Mouse (Mus musculus) forebrain, embryonic 14.5 days (tissue): ENCODE results near the gene Plxna3. TPM values are rescaled to one million over a fixed set of nuclear protein-coding genes. Genes with fewer than 3 reads are reported as not detected.
"Not testable (repeated sequence)": the region's sequence is repeated elsewhere in the genome, so short reads cannot be mapped to it uniquely, and the experiment has no call there.

ENCODE experiments used
- ATAC-seq: fragments of 200-750 bp; cut with Nextera tagmentation; 2 replicates; pipeline ENCODE4 v1.8.0; 2017; ENCODE audit warnings: mild to moderate bottlenecking, moderate library complexity
- DNase-seq: peaks from one replicate; pipeline ENCODE4 v3.0.0-alpha.2; 2015; ENCODE audit warnings: low spot score
- H3K27ac ChIP-seq: fragments of 300-500 bp; sonication (generic); 2 replicates; pipeline ENCODE4 v1.5.1; 2014; ENCODE audit warnings: low read depth, mild to moderate bottlenecking, control low read depth, low read length, moderate library complexity
- H3K27me3 ChIP-seq: fragments of 300-500 bp; sonication (generic); replicated peaks from 2 replicates; pipeline ENCODE4 v1.6.1; 2014; ENCODE audit warnings: low read length, control low read depth, mixed read lengths; ENCODE audit not compliant: control insufficient read depth, insufficient read depth
- H3K36me3 ChIP-seq: fragments of 300-500 bp; sonication (generic); 2 replicates; pipeline ENCODE4 v1.6.1; 2014; ENCODE audit warnings: low read length, control low read depth; ENCODE audit not compliant: control insufficient read depth, insufficient read depth
- H3K4me1 ChIP-seq: fragments of 300-500 bp; sonication (generic); 2 replicates; pipeline ENCODE4 v1.6.1; 2014; ENCODE audit warnings: antibody characterized with exemption, low read length, control low read depth; ENCODE audit not compliant: control insufficient read depth, insufficient read depth
- H3K4me2 ChIP-seq: fragments of 300-500 bp; sonication (generic); 2 replicates; pipeline ENCODE4 v1.6.1; 2014; ENCODE audit warnings: mild to moderate bottlenecking, control low read depth, low read length
- H3K4me3 ChIP-seq: fragments of 300-500 bp; sonication (generic); 2 replicates; pipeline ENCODE4 v1.5.1; 2014; ENCODE audit warnings: low read depth, low read length, control low read depth
- H3K9ac ChIP-seq: fragments of 300-500 bp; sonication (generic); 2 replicates; pipeline ENCODE4 v1.6.1; 2014; ENCODE audit warnings: mild to moderate bottlenecking, low read length, control low read depth, moderate library complexity
- H3K9me3 ChIP-seq: fragments of 300-500 bp; sonication (generic); replicated peaks from 2 replicates; pipeline ENCODE4 v1.6.1; 2016; ENCODE audit warnings: low read length, control low read depth, mixed read lengths; ENCODE audit not compliant: control insufficient read depth
- WGBS: fragments of 180-500 bp; shearing (Covaris S2); extraction: QIAGEN DNeasy Blood & Tissue Kit; methylation state at CpG from one replicate; pipeline ENCODE4 v1.1.7; 2014; 5-methylcytosine and 5-hydroxymethylcytosine counted together
- polyA plus RNA-seq: library from polyadenylated mRNA; unstranded; fragments of >200 nt; fragmentation: Nextera tagmentation; extraction: Ambion mirVana; gene quantifications from 2 replicates; pipeline ENCODE4 v1.2.1, GENCODE M21; 2014

The Plxna3 gene
- polyA plus RNA-seq, 1 experiment from 2014 or later, result 36.4 TPM

DNA sequence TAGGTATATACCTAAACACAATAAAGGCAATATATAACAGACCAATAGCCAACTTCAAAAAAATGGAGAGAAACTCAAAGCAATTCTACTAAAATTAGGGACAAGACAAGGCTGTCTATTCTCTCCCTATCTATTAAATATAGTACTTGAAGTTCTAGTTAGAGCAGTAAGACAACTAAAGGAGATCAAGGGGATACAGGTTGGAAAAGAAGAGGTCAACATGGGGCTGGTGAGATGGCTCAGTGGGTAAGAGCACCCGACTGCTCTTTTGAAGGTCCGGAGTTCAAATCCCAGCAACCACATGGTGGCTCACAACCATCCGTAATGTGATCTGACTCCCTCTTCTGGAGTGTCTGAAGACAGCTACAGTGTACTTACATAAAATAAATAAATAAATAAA lies 28.2 kb downstream of the Plxna3 start:
- DNase-seq, ATAC-seq, H3K4me3 ChIP-seq, H3K9me3 ChIP-seq, H3K27me3 ChIP-seq, H3K9ac ChIP-seq, H3K4me2 ChIP-seq, H3K4me1 ChIP-seq, H3K27ac ChIP-seq, H3K36me3 ChIP-seq: not testable (repeated sequence)
- WGBS, result 86% methylated on average over 3 of the region's 3 CpGs

- H3K9me3 ChIP-seq, result no peaks in the 10 kb centered on the region
- no peaks in the 10 kb centered on the region for H3K36me3 ChIP-seq
- no peak overlapping the region for H3K9ac ChIP-seq
- ATAC-seq (no peak), DNase-seq (no peak)
- H3K4me2 ChIP-seq, result no peak overlapping the region
- H3K27me3 ChIP-seq, result no peaks in the 10 kb centered on the region
- H3K27ac ChIP-seq, result no peak overlapping the region
- WGBS, result 56% methylated on average over 11 of the region's 11 CpGs
- no peaks in the 10 kb centered on the region for H3K4me1 ChIP-seq
- no peak overlapping the region for H3K4me3 ChIP-seq
Measured at GRCm38 (mm10) chrX:74359171-74359570, 30.3 kb downstream of the Plxna3 start.

- Histone ChIP-seq H3K27ac (no peak overlapping the region), H3K27me3 (no peaks in the 10 kb centered on the region), H3K36me3 (no peaks in the 10 kb centered on the region), H3K4me2 (peak overlapping the region; percentile 61), H3K4me1 (peaks cover 6% of the 10 kb centered on the region; the same call in 1 of the 2 replicates), H3K9ac (peak overlapping the region; percentile 77), H3K4me3 (peak overlapping the region; percentile 49), H3K9me3 (no peaks in the 10 kb centered on the region)
- no peak for ATAC-seq
- DNase-seq, result no peak
- WGBS, result 78% methylated on average over 10 of the region's 10 CpGs
Measured at GRCm38 (mm10) chrX:74367512-74367911, 38.6 kb downstream of the Plxna3 start.

DNA sequence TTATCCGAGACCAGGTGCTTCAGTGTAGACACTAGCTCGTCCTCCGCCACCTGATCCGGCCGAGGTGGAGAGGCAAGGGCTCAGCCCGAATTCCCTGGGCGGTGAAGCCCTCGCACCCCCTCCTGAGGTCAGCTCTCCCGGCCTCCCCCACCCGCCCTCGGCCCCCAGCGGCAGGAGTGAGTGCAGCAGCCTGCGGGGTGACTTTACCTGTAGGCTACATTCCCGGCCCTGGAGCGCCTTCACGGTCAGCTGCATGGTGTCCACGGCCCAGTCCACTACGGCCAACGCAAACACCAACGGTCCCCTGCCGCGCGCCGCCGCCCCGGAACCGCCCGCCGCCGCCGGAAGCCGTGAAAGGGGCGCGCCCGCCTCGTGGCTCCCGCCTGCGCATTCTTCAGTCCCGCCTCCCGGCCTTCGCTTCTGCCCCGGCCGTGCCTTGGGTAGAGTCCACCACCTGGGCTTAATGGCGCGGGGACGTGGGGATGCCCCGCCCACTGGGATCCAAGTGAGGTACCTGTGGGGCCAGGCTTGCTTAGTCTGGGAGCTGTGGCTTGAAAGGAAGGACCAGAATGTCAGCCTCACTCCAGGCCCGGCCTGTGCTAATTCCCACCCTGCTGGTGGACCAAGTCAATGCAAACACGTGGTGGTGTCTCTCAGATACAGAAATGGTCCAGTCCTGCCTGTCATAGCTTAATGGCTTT lies 39.5 kb downstream of the Plxna3 start:
- DNase-seq (peak; percentile 47), ATAC-seq (peak; percentile 80)
- Histone ChIP-seq H3K27ac (peak overlapping the region; percentile 55; the same call in 1 of the 2 replicates), H3K4me2 (peak overlapping the region; percentile 61), H3K9ac (peak overlapping the region; percentile 77), H3K4me1 (peaks cover 6% of the 10 kb centered on the region; the same call in 1 of the 2 replicates), H3K36me3 (no peaks in the 10 kb centered on the region), H3K9me3 (no peaks in the 10 kb centered on the region), H3K27me3 (no peaks in the 10 kb centered on the region), H3K4me3 (peak overlapping the region; percentile 49)
- 40% methylated on average over 47 of the region's 49 CpGs for WGBS

- H3K27ac ChIP-seq, result no peak within 1 kb of the TSS
- H3K36me3 ChIP-seq, result no peaks in the 10 kb centered on the region
- peak; percentile 92 for DNase-seq
- peak within 1 kb of the TSS; percentile 34 for H3K4me3 ChIP-seq
- no peaks in the 10 kb centered on the region for H3K27me3 ChIP-seq
- no peaks in the 10 kb centered on the region for H3K9me3 ChIP-seq
- H3K4me2 ChIP-seq, result peak within 1 kb of the TSS; percentile 61
- peak; percentile 90 for ATAC-seq
- peak within 1 kb of the TSS; percentile 53 for H3K9ac ChIP-seq
- H3K4me1 ChIP-seq, result 0 out of 2 replicates have a peak, but pooled peaks cover 2% of the 10 kb centered on the region
- WGBS, result 39% methylated on average over 32 of the region's 32 CpGs
Measured at GRCm38 (mm10) chrX:74372888-74373549, 44.2 kb downstream of the Plxna3 start, which contains the start of the genes Ubl4a and Slc10a3. TSS of gene Ubl4a (minus strand) at chrX:74373218. TSS of gene Slc10a3 (minus strand) at chrX:74373349.

DNA sequence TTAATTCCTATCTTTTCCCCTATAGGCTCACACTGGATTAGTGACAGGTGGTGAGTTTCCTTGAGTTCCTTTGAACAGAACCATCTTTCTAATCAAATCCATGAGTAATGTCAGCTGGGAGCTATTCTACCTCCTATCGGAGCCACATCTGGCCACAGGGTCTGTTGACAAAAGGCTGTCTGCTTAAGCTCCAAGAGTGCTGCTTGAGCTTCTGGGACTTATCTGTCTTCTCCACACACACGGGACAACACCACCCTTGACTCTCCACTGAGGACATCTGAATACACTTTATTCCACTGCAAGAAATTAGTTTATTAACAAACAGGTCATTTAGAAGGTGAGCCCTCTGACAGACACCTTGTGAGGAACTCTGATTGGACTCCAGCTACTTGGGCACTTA lies 55.6 kb downstream of the Plxna3 start:
- Histone ChIP-seq H3K4me1 (no peaks in the 10 kb centered on the region), H3K9ac (no peak overlapping the region), H3K36me3 (peaks cover 5% of the 10 kb centered on the region; the same call in 1 of the 2 replicates), H3K4me3 (no peak overlapping the region), H3K9me3 (no peaks in the 10 kb centered on the region), H3K4me2 (no peak overlapping the region), H3K27ac (no peak overlapping the region), H3K27me3 (no peaks in the 10 kb centered on the region)
- DNase-seq, result no peak
- ATAC-seq, result no peak
- 83% methylated on average over 2 of the region's 2 CpGs for WGBS

DNA sequence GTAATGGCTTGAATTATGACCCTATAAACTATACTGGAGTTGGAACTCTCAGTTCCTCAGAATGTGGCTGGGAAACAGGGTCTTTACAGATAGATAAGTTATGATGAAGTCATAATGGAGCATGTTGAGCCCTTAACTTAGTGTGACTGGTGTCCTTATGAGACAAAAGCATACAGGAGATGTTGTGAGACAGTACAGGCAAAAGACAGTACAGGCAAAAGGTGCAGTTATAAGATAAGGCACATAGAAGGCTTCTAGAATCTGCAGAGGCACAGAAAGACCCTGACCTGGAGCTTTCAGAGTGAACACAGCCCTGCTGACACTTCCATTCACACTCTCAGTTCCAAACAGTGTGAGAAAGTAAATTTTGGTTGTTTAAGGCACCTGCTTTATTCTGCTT lies 59.3 kb downstream of the Plxna3 start:
- H3K9ac ChIP-seq, result no peak overlapping the region
- ATAC-seq, result no peak
- H3K27ac ChIP-seq, result no peak overlapping the region
- H3K9me3 ChIP-seq, result no peaks in the 10 kb centered on the region
- DNase-seq, result no peak
- H3K4me3 ChIP-seq, result no peak overlapping the region
- H3K27me3 ChIP-seq, result no peaks in the 10 kb centered on the region
- no peak overlapping the region for H3K4me2 ChIP-seq
- peaks cover 5% of the 10 kb centered on the region; the same call in 1 of the 2 replicates for H3K4me1 ChIP-seq
- H3K36me3 ChIP-seq, result peaks cover 5% of the 10 kb centered on the region; the same call in 1 of the 2 replicates

DNA sequence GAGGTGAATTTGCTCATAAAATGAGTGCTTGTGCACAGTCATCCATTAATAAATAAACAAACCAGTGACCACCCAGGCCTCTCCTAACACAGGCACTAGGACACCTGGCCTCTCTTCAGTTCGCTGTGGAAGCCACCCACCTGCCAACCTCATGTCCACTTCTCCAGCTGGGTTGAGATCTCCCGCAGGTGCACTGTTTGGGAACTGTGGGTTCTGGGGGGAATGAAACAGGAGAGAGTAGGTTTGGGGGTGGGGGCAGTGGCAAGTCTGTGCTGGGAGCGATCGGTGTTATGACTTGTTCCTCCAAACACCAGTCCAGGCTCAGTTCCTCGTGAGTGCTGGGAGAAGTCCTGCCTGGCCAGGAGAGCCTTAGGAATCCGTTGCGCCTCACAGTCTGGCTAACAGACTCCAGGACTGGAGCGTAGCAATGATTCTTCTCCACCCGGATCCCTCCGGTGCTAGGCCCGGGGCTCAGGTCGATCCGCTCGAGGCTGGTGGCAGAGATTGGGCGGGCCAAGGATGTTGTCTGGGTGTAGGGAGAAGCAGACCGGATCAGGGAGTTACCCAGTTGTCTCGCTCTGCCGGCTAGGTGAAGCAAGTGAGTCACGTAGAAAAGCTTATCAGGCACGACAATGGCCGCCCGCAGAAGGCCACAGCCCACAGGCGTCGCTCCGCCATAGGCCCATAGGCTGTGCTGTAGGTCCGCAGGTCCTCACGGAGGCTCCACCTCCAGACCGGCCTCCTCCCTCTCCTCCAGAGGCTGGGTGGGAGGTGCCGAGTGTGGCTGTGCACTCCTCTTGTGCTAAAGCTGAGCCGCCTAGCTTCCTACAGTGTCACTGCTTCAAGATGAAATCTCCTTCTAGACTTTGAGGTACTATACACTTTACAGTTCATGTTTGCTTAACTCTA lies 63.9 kb downstream of the Plxna3 start, which contains the start of the genes Fam3a and Ikbkg:
Gene Fam3a (minus strand): TSS at position 738 of the 909 bp plus-strand sequence.
Gene Ikbkg (plus strand): TSS at position 756 of the 909 bp plus-strand sequence.
- H3K4me1 ChIP-seq, result peaks cover 5% of the 10 kb centered on the region; the same call in 1 of the 2 replicates
- WGBS, result 33% methylated on average over 30 of the region's 30 CpGs

More for the DNA sequence above, 63.9 kb downstream of the Plxna3 start, which contains the start of the genes Fam3a and Ikbkg:
- peak; percentile 91 for DNase-seq
- H3K27ac ChIP-seq, result peak within 1 kb of the TSS; percentile 80
- no peaks in the 10 kb centered on the region for H3K27me3 ChIP-seq
- no peaks in the 10 kb centered on the region for H3K36me3 ChIP-seq
- H3K4me2 ChIP-seq, result peak within 1 kb of the TSS; percentile 63
- H3K9ac ChIP-seq, result peak within 1 kb of the TSS; percentile 74
- H3K9me3 ChIP-seq, result no peaks in the 10 kb centered on the region
- peak within 1 kb of the TSS; percentile 48 for H3K4me3 ChIP-seq
- ATAC-seq, result peak; percentile 100
